Mouse (Mus musculus) embryonic facial prominence, embryonic 14.5 days (tissue): ENCODE measurements around the gene Ndufb7. TPM values are rescaled to one million over a fixed set of nuclear protein-coding genes. Genes with fewer than 3 reads are reported as not detected.

ENCODE experiments used
- ATAC-seq: fragments of 200-750 bp; cut with Nextera tagmentation; 2 replicates; pipeline ENCODE4 v1.8.0; 2017; ENCODE audit warnings: low read depth, moderate number of reproducible peaks, moderate TSS enrichment
- DNase-seq: peaks from one replicate; pipeline ENCODE4 v3.0.0-alpha.2; 2015; ENCODE audit warnings: low spot score
- H3K27ac ChIP-seq: fragments of 300-500 bp; sonication (generic); replicated peaks from 2 replicates; pipeline ENCODE4 v1.5.1; 2014; ENCODE audit warnings: low read depth, mild to moderate bottlenecking, low read length, moderate library complexity
- H3K27me3 ChIP-seq: fragments of 300-500 bp; sonication (generic); replicated peaks from 2 replicates; pipeline ENCODE4 v1.6.1; 2014; ENCODE audit warnings: low read length; ENCODE audit not compliant: control insufficient read depth, insufficient read depth
- H3K36me3 ChIP-seq: fragments of 300-500 bp; sonication (generic); 2 replicates; pipeline ENCODE4 v1.6.1; 2014; ENCODE audit warnings: low read length, mixed read lengths; ENCODE audit not compliant: control insufficient read depth, insufficient read depth
- H3K4me1 ChIP-seq: fragments of 300-500 bp; sonication (generic); 2 replicates; pipeline ENCODE4 v1.6.1; 2014; ENCODE audit warnings: antibody characterized with exemption, low read length; ENCODE audit not compliant: control insufficient read depth, insufficient read depth
- H3K4me2 ChIP-seq: fragments of 300-500 bp; sonication (generic); 2 replicates; pipeline ENCODE4 v1.6.1; 2014; ENCODE audit warnings: low read depth, mild to moderate bottlenecking, low read length, moderate library complexity, mixed read lengths
- H3K4me3 ChIP-seq: fragments of 300-500 bp; sonication (generic); 2 replicates; pipeline ENCODE4 v1.5.1; 2014; ENCODE audit warnings: low read depth, mild to moderate bottlenecking, low read length
- H3K9ac ChIP-seq: fragments of 300-500 bp; sonication (generic); 2 replicates; pipeline ENCODE4 v1.6.1; 2014; ENCODE audit warnings: low read depth, mild to moderate bottlenecking, low read length, moderate library complexity, mixed read lengths
- H3K9me3 ChIP-seq: fragments of 300-500 bp; sonication (generic); 2 replicates; pipeline ENCODE4 v1.6.1; 2016; ENCODE audit warnings: low read length; ENCODE audit not compliant: control insufficient read depth
- WGBS: fragments of 180-500 bp; shearing (Covaris S2); extraction: QIAGEN DNeasy Blood & Tissue Kit; methylation state at CpG from one replicate; pipeline ENCODE4 v1.1.7; 2014; 5-methylcytosine and 5-hydroxymethylcytosine counted together
- polyA plus RNA-seq: library from polyadenylated mRNA; unstranded; fragments of >200 nt; fragmentation: Nextera tagmentation; extraction: Ambion mirVana; gene quantifications from 2 replicates; pipeline ENCODE4 v1.2.1, GENCODE M21; 2014

The Ndufb7 gene
- polyA plus RNA-seq, 1 experiment from 2014 or later, result 324 TPM

DNA sequence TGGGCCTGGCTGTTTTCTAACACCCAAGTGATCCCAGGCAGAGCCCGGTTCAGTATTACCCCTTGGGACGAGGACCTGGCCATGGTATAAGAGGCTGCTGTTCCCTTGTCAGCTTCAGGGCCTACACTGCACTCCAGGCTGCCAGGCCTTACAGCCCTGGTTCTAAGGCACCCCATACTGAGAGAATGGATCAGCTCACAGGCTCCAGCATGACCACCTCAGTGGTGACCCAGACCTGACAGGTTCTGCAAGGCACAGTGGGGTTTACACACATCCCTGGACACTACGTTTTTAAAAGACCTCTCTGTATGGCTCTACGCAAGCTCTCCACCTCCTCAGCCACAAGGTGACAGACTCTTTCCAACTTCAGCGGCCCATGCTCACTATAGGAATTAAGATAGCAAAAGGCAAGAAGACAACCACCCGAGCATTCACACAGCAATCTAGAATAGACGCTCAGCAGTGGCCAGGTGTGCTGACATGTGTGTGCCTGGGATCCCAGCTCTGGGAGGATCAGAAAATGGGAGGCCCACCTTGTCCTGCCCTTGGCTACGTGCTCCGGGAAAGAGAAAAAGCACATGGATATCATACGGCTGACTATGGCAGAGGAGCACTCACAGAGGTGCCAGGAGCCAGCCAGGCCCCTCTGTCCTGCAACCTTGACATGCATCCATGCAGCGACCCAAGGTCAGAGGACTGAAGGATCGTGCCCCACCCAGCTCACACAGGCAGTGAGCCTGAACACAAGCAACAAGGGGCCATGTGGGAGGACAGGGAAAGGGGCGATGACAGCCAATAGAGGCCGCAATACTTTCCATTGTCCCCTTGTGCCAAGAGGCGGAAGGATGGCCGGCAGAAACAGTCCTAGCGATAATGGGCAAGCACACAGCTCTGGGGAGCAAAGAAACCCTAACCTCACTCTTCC is 11.9 kb downstream of the Ndufb7 start:
- H3K4me1 ChIP-seq, result peaks cover 25% of the 10 kb centered on the region

GRCm38 (mm10) chr8:83579676-83580075 is 13.2 kb downstream of the Ndufb7 start:
- 0 out of 2 replicates have a peak, but pooled peaks cover 11% of the 10 kb centered on the region for H3K36me3 ChIP-seq
- H3K27ac ChIP-seq, result no peak overlapping the region
- no peak for DNase-seq
- peaks cover 25% of the 10 kb centered on the region for H3K4me1 ChIP-seq
- no peak overlapping the region for H3K9ac ChIP-seq
- no peak for ATAC-seq
- H3K9me3 ChIP-seq, result no peaks in the 10 kb centered on the region
- WGBS, result 82% methylated on average over 8 of the region's 8 CpGs
- H3K4me2 ChIP-seq, result no peak overlapping the region
- no peak overlapping the region for H3K4me3 ChIP-seq
- no peaks in the 10 kb centered on the region for H3K27me3 ChIP-seq

More for the DNA sequence above, 11.9 kb downstream of the Ndufb7 start:
- no peak overlapping the region for H3K27ac ChIP-seq
- H3K4me2 ChIP-seq, result no peak overlapping the region
- no peak overlapping the region for H3K9ac ChIP-seq
- H3K36me3 ChIP-seq, result peaks cover 15% of the 10 kb centered on the region
- no peak for ATAC-seq
- no peaks in the 10 kb centered on the region for H3K9me3 ChIP-seq
- no peaks in the 10 kb centered on the region for H3K27me3 ChIP-seq
- no peak overlapping the region for H3K4me3 ChIP-seq
- DNase-seq, result no peak
- 71% methylated on average over 17 of the region's 17 CpGs for WGBS

- no peaks in the 10 kb centered on the region for H3K9me3 ChIP-seq
- DNase-seq (no peak), ATAC-seq (no peak)
- WGBS, result 84% methylated on average over 8 of the region's 8 CpGs
- peaks cover 15% of the 10 kb centered on the region; the same call in 1 of the 2 replicates for H3K36me3 ChIP-seq
- no peak overlapping the region for H3K27ac ChIP-seq
- H3K4me2 ChIP-seq, result no peak overlapping the region
- H3K27me3 ChIP-seq, result no peaks in the 10 kb centered on the region
- peaks cover 21% of the 10 kb centered on the region for H3K4me1 ChIP-seq
- no peak overlapping the region for H3K4me3 ChIP-seq
- H3K9ac ChIP-seq, result no peak overlapping the region
Observed at GRCm38 (mm10) chr8:83580826-83581225, 14.4 kb downstream of the Ndufb7 start.

DNA sequence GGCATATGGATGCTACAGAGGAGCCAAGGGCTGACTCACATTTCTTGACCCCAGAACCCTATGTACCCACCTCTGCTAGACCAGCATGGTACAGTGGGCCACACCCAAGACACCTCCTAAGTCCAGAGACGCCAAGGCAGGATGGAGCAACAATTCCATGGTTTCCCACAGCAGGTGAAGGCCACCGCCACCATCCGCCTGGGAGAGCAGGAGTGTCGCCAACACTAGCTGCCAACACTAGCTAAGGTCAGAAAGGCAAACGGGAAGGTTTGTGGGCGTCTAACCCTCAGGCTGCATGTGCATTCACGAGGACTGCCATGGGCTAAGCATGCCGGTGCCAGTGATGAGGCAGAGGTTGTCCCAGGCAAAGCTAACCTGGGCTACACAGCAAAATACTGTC is 15.8 kb downstream of the Ndufb7 start:
- ATAC-seq, result no peak
- Histone ChIP-seq H3K9ac (no peak overlapping the region), H3K9me3 (no peaks in the 10 kb centered on the region), H3K4me3 (no peak overlapping the region), H3K4me1 (peaks cover 10% of the 10 kb centered on the region), H3K27ac (no peak overlapping the region), H3K4me2 (no peak overlapping the region), H3K36me3 (peaks cover 18% of the 10 kb centered on the region; the same call in 1 of the 2 replicates), H3K27me3 (no peaks in the 10 kb centered on the region)
- WGBS, result 87% methylated on average over 8 of the region's 8 CpGs
- no peak for DNase-seq

GRCm38 (mm10) chr8:83583236-83583635 is 16.8 kb downstream of the Ndufb7 start:
- H3K9me3 ChIP-seq, result no peaks in the 10 kb centered on the region
- H3K4me1 ChIP-seq, result peaks cover 7% of the 10 kb centered on the region
- no peak for DNase-seq
- 86% methylated on average over 15 of the region's 15 CpGs for WGBS
- no peak overlapping the region for H3K4me3 ChIP-seq
- H3K27me3 ChIP-seq, result no peaks in the 10 kb centered on the region
- no peak overlapping the region for H3K9ac ChIP-seq
- no peak for ATAC-seq
- no peak overlapping the region for H3K4me2 ChIP-seq
- peaks cover 18% of the 10 kb centered on the region; the same call in 1 of the 2 replicates for H3K36me3 ChIP-seq
- H3K27ac ChIP-seq, result no peak overlapping the region

- Histone ChIP-seq H3K9me3 (no peaks in the 10 kb centered on the region), H3K4me2 (no peak overlapping the region), H3K9ac (no peak overlapping the region), H3K4me1 (no peaks in the 10 kb centered on the region), H3K36me3 (peaks cover 13% of the 10 kb centered on the region; the same call in 1 of the 2 replicates), H3K27ac (no peak overlapping the region), H3K4me3 (no peak overlapping the region), H3K27me3 (no peaks in the 10 kb centered on the region)
- ATAC-seq (no peak), DNase-seq (no peak)
- 67% methylated on average over 1 of the region's 1 CpGs for WGBS
Observed at GRCm38 (mm10) chr8:83584771-83585170, 18.3 kb downstream of the Ndufb7 start.

DNA sequence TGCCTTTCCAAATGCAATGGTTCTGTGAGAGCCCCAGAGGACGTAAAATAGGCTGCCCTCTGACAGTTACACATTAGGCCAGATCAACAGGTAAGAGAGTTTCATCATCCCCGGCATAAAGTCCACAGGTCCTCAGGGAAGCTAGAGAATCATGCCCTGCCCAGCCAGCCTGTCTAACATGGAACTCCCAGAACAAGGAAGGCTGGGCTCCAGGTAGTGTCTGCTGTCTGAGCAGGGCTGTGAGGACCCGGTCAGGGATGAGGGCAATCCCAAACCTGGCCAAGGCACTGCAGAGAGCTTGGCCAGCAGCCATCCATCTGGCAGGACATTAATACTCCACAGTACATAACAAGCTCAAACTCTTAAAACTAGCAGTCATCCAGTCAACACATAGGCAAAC is 18.9 kb downstream of the Ndufb7 start:
- Histone ChIP-seq H3K9ac (no peak overlapping the region), H3K4me1 (no peaks in the 10 kb centered on the region), H3K27me3 (no peaks in the 10 kb centered on the region), H3K27ac (no peak overlapping the region), H3K9me3 (no peaks in the 10 kb centered on the region), H3K4me3 (no peak overlapping the region), H3K4me2 (no peak overlapping the region), H3K36me3 (peaks cover 13% of the 10 kb centered on the region; the same call in 1 of the 2 replicates)
- WGBS, result 78% methylated on average over 3 of the region's 3 CpGs
- ATAC-seq, result no peak
- DNase-seq, result no peak

- no peak overlapping the region for H3K9ac ChIP-seq
- no peaks in the 10 kb centered on the region for H3K9me3 ChIP-seq
- H3K4me1 ChIP-seq, result peaks cover 4% of the 10 kb centered on the region
- ATAC-seq, result no peak
- H3K27me3 ChIP-seq, result no peaks in the 10 kb centered on the region
- no peak overlapping the region for H3K4me2 ChIP-seq
- DNase-seq, result no peak
- no peak overlapping the region for H3K4me3 ChIP-seq
- no peak overlapping the region for H3K27ac ChIP-seq
- 72% methylated on average over 6 of the region's 6 CpGs for WGBS
- H3K36me3 ChIP-seq, result peaks cover 16% of the 10 kb centered on the region
Observed at GRCm38 (mm10) chr8:83587644-83588043, 21.2 kb downstream of the Ndufb7 start.
